Comparison of ENCODE assay signal across 14 mouse cellular contexts in genomic region chr6:114838872-114839271, GRCm38 (mm10).
DNase-seq lines count a peak whose midpoint lies in the region; ATAC-seq and TF ChIP-seq lines count a peak whose summit lies in the region.
"Had no signal": no experiment of that assay in that cellular context is flagged by ENCODE, and none has a peak within 500 bp of the region (broad histone marks: within the 10 kb centered on the region; RNA-seq: fewer than 3 reads in every experiment).

No protein-coding gene starts in this region.

- no peak overlapping the region for H3K9ac ChIP-seq in lung, embryonic 14.5 days
- no peak overlapping the region for H3K9ac ChIP-seq in heart, postnatal 0 days (replicated peaks; ENCODE audit: low read depth, low read length)
- H3K9ac ChIP-seq: forebrain, embryonic 13.5 days; hindbrain, embryonic 13.5 days; liver, embryonic 13.5 days had no signal

- TF ChIP-seq POLR2A in lung, adult 2 months (IDR thresholded peaks at IDR 0.05; ENCODE audit: borderline replicate concordance, extremely low read depth, low read depth, low read length), result no peak

- H3K27me3 ChIP-seq in lung, embryonic 14.5 days (ENCODE audit: insufficient read depth, low read length), result no peaks in the 10 kb centered on the region
- H3K27me3 ChIP-seq in heart, postnatal 0 days (ENCODE audit: control insufficient read depth, insufficient read depth, low read length), result no peaks in the 10 kb centered on the region
- H3K27me3 ChIP-seq: CH12.LX; forebrain, embryonic 13.5 days; hindbrain, embryonic 13.5 days; liver, embryonic 13.5 days had no signal

- WGBS in lung, embryonic 14.5 days, result 59% methylated on average over 4 of the region's 4 CpGs
- 71% methylated on average over 4 of the region's 4 CpGs for WGBS in lung, adult 2 months
- WGBS in heart, postnatal 0 days, result 36% methylated on average over 4 of the region's 4 CpGs

- H3K4me2 ChIP-seq in lung, embryonic 14.5 days, result no peak overlapping the region
- no peak overlapping the region for H3K4me2 ChIP-seq in heart, postnatal 0 days (ENCODE audit: low read depth, low read length)
- H3K4me2 ChIP-seq: forebrain, embryonic 13.5 days; hindbrain, embryonic 13.5 days; liver, embryonic 13.5 days had no signal

- H3K4me3 ChIP-seq in lung, embryonic 14.5 days (ENCODE audit: low read depth, low read length), result no peak overlapping the region
- H3K4me3 ChIP-seq in lung, adult 2 months (replicated peaks; ENCODE audit: extremely low read depth, low read depth, low read length), result no peak overlapping the region
- H3K4me3 ChIP-seq in heart, postnatal 0 days (ENCODE audit: low read depth, low read length), result no peak overlapping the region
- H3K4me3 ChIP-seq: forebrain, embryonic 13.5 days; hindbrain, embryonic 13.5 days; liver, embryonic 13.5 days had no signal

- TF ChIP-seq EP300 in heart, postnatal 0 days (IDR thresholded peaks at IDR 0.05; ENCODE audit: low read depth), result no peak

- ATAC-seq in lung, embryonic 14.5 days (ENCODE audit: insufficient read depth), result peak; percentile 27; the same call in 1 of the 2 replicates
- ATAC-seq in heart, postnatal 0 days (ENCODE audit: insufficient read depth, low read depth), result peak; percentile 47; the same call in 1 of the 2 replicates
- no peak for ATAC-seq in inflammation-experienced regulatory T-cells, adult 6 months
- ATAC-seq: forebrain, embryonic 13.5 days; intestine, embryonic 16.5 days had no signal

- H3K9me3 ChIP-seq in lung, embryonic 14.5 days (ENCODE audit: low read depth, low read length), result peaks cover 3% of the 10 kb centered on the region; the same call in 1 of the 2 replicates
- H3K9me3 ChIP-seq in heart, postnatal 0 days (replicated peaks; ENCODE audit: control insufficient read depth, low read length), result peaks cover 4% of the 10 kb centered on the region; the same call in 1 of the 2 replicates
- H3K9me3 ChIP-seq: hindbrain, embryonic 13.5 days; liver, embryonic 13.5 days had no signal

- peak; percentile 65 for DNase-seq in adrenal gland, adult 2 months
- no peak for DNase-seq in adrenal gland, postnatal 25 days
- DNase-seq in heart, adult 18-20 months, result peak; percentile 39 to 72
- DNase-seq in heart, postnatal 4 days, result no peak
- peak; percentile 48 for DNase-seq in lung, embryonic 14.5 days
- no peak for DNase-seq in lung, adult 2 months
- no peak for DNase-seq in heart, postnatal 0 days (ENCODE audit: low spot score)
- DNase-seq: cerebellum, adult 9-10 months; liver, embryonic 13.5 days had no signal

- no peak for TF ChIP-seq CTCF in lung, embryonic 14.5 days (IDR thresholded peaks at IDR 0.05; ENCODE audit: low read depth)
- no peak for TF ChIP-seq CTCF in lung, adult 2 months (IDR thresholded peaks at IDR 0.05; ENCODE audit: insufficient read depth, low read length)
- no peak for TF ChIP-seq CTCF in heart, postnatal 0 days (IDR thresholded peaks at IDR 0.05; ENCODE audit: low read depth)

- peaks cover 11% of the 10 kb centered on the region for H3K4me1 ChIP-seq in lung, embryonic 14.5 days (ENCODE audit: insufficient read depth)
- peaks cover 23% of the 10 kb centered on the region for H3K4me1 ChIP-seq in lung, adult 2 months (ENCODE audit: control insufficient read depth, insufficient read depth, low read length)
- H3K4me1 ChIP-seq in heart, postnatal 0 days (ENCODE audit: control insufficient read depth, insufficient read depth), result peaks cover 32% of the 10 kb centered on the region

- H3K36me3 ChIP-seq in lung, embryonic 14.5 days (ENCODE audit: insufficient read depth), result no peaks in the 10 kb centered on the region
- H3K36me3 ChIP-seq in heart, postnatal 0 days (replicated peaks; ENCODE audit: control insufficient read depth, insufficient read depth, low read length), result no peaks in the 10 kb centered on the region
- H3K36me3 ChIP-seq: hindbrain, embryonic 13.5 days; liver, embryonic 13.5 days had no signal

- no peak overlapping the region for H3K27ac ChIP-seq in lung, embryonic 14.5 days (ENCODE audit: low read depth)
- H3K27ac ChIP-seq in heart, postnatal 0 days (ENCODE audit: low read depth), result no peak overlapping the region; the same call in 1 of the 2 replicates
- H3K27ac ChIP-seq: forebrain, embryonic 13.5 days; hindbrain, embryonic 13.5 days; liver, embryonic 13.5 days had no signal

Comparison
In these comparisons a context has a peak if more than half of its experiments do, and no peak if none do; other contexts are left out.
1. DNase-seq: peak in adrenal gland, adult 2 months (single experiment), heart, adult 18-20 months (2 of 2) and lung, embryonic 14.5 days (single experiment); none in adrenal gland, postnatal 25 days (single experiment), heart, postnatal 4 days (single experiment), lung, adult 2 months (single experiment) and heart, postnatal 0 days (single experiment).